Mouse (Mus musculus) retina, embryonic 14.5 days (tissue): ENCODE measurements at regions not wholly inside any gene's neighbourhood (a gene's known extent, or its start where the extent isn't known, plus 50 kb on each side); places are given as distances from the start of the nearest gene placed in this dataset.

Source experiments
- DNase-seq: peaks from one replicate; pipeline ENCODE4 v3.0.0-alpha.2; 2015; ENCODE audit warnings: low spot score

DNA sequence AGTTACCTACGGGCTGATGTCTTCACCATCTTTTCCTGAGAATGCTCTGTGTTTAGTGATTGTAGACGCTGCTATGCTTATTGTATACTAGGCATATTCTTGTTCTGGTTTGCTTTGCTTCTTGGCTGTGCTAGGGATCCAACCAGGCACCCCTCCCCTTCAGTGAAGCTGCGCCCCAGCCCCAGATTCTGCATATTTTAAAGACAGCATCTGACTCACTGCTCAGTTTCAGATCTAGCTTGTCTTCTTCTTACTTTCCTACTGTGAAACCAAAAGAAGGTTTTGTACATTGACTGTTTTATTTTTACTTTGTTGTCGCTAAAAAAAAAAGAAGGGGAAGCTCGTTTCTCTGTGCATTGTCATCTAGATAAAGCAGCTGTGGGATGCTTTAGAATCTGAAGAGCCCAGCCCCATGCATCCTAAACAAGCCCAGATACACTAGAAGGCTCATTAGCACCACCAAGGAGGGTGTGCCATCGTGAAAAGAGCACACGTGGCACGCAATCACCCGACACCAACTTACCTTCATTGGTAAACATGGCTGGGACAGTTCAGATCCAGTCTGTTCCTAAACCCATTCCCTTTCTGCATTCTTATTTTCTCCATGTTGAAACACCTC, 83.7 kb upstream of the Phyhipl start:
- no peak for DNase-seq

DNA sequence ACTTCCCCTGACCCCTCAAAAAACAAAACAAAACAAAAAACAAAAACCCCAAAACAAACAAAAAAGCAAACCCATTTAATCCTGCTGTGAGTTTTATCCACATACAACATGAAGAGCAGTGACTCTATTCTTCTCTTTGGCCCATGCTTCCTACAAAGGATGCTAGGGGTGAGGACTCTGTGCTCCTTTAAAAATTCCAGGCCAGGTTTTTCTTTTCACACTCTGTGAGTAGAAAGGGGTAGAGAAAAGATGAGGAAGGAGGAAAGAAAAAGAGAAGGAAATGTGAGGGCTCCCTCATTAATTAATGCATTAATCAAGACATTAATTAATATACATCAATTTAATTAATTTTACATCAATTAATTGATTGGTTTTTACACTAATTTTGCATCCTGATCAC, 82.9 kb upstream of the Phyhipl start:
- DNase-seq: peak; percentile 30

DNA sequence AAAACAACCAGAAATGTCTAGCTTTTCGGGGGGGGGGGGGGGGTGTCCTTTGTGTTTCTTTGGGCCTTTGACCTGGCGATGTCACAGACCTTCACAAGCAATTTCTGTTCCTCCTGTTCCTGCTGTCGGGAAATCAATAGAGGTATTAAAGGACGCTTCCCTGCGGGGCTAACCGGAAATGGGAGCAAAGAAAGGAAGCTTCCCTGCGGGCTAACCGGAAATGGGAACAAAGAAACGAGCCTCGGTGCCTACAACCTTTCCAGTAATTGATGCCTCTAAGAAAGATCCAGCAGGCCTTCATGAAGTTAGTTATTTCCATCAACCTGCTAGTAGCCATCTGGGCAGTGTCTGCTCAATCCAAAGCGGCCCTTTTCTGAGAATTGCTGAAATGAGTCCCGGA, 78.2 kb upstream of the Phyhipl start:
- no peak for DNase-seq

DNA sequence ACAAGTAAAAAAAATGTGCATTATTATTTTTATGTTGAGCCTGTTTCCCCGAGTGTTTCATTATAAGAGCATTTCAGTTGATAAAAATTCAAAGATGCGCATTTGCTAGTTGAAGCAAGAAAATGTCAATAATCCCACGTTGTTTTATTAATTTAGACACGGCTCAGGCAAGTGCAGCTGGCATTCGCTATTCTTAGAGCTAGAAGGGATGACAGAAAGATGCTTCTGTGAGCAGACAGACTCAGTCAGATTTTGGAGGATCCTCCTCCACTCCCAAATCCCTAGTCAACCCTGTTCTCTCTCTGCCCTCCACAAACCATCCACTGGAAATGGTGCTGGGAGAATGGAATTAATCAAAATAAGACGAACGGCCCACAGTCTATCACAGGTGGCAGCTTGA, 77.7 kb upstream of the Phyhipl start:
- no peak for DNase-seq

DNA sequence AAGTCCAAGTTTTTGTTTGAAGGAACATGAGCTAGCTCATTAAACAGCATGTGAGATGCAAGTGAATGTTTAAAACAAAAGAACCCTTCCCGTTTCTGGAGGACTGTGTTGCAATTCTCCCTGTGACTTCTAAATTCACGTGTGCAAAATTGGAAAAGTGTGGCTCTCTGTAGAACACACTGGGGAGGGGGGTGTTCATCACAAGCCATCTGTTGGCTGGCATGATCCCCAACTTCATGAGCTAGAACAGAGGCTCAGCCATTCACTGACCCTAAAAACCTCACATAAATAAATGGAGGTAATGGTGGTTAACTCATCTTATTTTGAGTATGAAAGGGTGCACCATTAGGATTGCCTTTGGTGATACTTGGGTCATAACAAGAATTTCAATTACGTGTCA, 69.3 kb upstream of the Phyhipl start:
- DNase-seq: no peak

DNA sequence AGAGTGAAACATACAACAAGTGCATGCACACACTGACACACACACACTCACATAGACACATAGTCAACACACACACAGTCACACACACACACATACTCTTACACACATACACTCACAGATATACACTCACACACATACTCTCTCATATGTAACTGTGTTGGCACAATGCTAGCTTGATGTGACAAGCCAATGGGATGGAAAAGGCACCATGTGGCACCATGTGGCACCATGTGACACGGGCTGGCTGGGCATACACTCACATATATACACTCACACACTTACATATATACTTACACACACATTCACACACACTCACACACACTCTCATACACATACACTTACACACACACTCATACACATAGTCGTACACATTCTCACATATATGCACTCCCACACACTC, 67.0 kb upstream of the Phyhipl start:
- no peak for DNase-seq

DNA sequence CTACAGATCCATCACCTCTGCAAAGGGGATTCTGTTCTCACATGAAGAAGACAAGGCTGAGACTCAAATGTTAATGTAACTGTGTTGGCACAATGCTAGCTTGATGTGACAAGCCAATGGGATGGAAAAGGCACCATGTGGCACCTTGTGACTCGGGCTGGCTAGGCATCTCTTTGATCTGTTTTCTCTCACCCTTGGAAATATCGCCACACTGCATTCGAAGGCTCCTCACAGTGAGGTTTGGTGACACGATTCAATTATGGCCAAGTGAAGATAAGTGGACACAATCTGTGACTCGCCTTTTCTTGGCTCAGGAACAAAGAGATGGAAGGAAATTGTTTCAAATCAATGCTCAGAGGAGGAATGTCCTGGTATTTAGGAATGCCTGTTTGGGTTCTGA, 66.6 kb upstream of the Phyhipl start:
- DNase-seq: no peak

DNA sequence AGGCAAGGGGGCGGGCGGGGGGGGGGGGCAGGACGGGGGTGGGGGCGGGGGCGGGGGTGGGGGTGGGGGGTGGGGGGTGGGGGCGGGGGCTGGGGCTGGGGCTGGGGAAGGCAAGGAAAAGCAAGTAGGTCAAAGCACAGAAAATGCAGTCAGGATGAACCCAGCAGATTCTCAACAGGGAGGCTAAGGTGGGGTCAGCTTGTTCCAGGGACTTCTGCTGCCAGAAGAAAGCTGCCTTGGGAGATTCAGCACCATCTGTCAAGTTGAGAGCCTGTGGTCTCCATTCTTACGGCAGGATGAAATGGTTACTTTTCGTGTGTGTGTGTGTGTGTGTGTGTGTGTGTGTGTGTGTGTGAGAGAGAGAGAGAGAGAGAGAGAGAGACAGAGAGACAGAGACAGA, 61.7 kb upstream of the Phyhipl start:
- peak; percentile 44 for DNase-seq

DNA sequence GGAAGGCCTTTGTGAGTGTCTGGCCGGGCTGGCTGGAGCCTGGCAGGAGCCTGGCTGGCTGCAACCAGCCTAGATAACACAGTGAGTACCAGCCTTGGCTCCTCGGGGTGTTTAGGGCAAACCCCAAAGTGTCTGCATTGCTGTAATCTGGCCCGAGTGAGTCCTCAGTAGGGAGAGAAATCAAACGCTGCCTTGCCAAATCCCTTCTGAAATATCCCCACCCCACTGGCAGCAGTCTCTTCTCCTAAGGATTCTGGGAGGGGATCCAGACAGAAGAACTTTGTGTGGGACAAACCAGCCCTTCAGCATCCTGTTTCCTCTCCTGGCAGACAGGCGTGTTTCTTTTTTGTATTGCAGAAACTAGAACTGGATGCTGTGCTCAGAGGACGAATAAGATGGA, 61.3 kb upstream of the Phyhipl start:
- peak; percentile 40 for DNase-seq

DNA sequence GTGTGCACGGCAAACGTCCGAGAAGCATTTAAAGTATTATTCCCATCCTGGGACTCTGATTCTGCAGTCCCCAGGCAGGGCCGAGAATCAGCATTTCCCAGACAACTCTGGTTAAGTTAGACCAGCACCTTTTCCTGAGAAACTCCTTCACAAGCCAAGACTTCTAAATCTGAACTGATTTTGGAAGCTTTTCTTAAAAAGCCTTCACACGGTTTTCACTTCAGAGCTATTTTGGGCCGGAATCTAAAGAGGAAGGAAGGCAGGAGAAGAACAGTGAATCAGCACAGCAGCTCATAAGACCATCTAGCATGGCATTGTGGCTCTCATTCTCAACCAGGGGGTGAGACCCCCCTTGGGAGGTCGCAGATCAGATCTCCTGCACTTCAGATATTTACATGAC, 57.5 kb upstream of the Phyhipl start:
- no peak for DNase-seq

DNA sequence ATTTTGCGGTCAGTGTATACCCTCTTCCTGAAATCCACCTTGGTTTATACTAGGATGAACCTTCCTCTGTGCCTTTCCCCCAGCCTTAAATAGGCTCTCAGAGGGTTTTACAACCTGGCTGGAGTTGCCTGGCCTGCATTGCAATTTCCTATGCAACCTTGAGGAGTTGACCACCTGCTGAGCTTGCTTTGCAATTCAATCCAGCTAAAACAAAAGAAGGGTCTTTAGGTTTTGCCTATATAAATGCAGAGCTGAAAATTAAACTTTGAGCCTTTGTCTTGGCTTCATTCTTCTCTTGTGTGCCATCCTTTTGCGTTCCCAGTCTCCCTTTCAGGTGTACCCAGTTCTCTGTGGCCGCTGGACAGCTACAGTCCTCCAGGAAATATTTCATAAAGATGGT, 53.0 kb upstream of the Phyhipl start:
- DNase-seq: no peak
